In the genomic region with DNA sequence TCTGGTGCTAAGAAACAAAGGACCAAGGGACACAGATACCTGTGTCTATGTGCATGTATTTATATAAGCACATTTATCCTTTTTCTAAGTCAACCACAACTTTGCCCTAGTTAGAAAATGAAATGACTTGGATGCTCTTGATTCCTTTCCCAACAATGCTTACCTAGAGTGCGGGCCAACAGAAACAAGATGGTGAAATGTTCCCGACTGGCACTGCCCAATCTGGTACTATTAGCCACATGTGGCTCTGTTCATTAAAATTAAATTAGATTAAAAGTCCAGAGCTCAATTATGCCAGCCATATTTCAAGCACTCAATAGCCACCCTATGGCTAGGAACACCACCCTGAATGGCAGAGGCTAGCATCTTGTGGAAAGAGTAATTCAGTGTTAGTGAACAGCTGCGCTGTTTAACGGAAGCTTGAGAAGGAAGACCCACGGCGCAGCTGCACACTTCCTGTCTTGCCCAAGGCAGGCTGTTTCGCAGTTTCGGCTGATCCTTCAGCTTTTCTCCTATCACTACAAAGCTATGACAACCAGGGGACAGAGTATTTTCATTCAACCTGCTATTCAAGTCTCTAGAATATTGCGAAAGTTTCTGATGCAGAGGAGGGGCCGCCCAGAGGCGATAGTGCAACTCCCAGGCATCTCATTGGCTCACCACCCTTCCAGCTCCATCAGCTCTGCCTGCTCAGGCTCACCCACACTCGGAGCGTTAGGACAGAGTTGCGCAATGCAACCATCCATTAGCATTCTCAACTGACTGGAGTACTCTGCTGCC, we compare ENCODE assay signal across 8 mouse cellular contexts. TPM values are rescaled to one million over a fixed set of nuclear protein-coding genes. Genes with fewer than 3 reads are reported as not detected.
A peak's percentile ranks its signal among the peaks of the same experiment; 100 is the strongest.
DNase-seq lines count a peak whose midpoint lies in the region; ATAC-seq and TF ChIP-seq lines count a peak whose summit lies in the region.

No protein-coding gene starts in this region.

- 15% methylated on average over 14 of the region's 14 CpGs for WGBS in bone marrow, adult 2 months
- WGBS in intestine, postnatal 0 days: 35% methylated on average over 14 of the region's 14 CpGs
- WGBS in thymus, adult 2 months: 25% methylated on average over 14 of the region's 14 CpGs

- H3K36me3 ChIP-seq in intestine, postnatal 0 days (ENCODE audit: control insufficient read depth, insufficient read depth): peaks cover 5% of the 10 kb centered on the region; the same call in 1 of the 2 replicates
- peaks cover 33% of the 10 kb centered on the region for H3K36me3 ChIP-seq in thymus, adult 2 months (ENCODE audit: control insufficient read depth, insufficient read depth, low read length)

- peaks cover 3% of the 10 kb centered on the region; the same call in 1 of the 2 replicates for H3K4me1 ChIP-seq in bone marrow, adult 2 months (ENCODE audit: control insufficient read depth, insufficient read depth, low read length)
- H3K4me1 ChIP-seq in intestine, postnatal 0 days (replicated peaks; ENCODE audit: control insufficient read depth, insufficient read depth, low read length): 0 out of 2 replicates have a peak, but pooled peaks cover 3% of the 10 kb centered on the region
- peaks cover 8% of the 10 kb centered on the region for H3K4me1 ChIP-seq in thymus, adult 2 months (replicated peaks; ENCODE audit: control insufficient read depth, insufficient read depth, low read length)

- peak; percentile 100 for ATAC-seq in intestine, postnatal 0 days

- H3K27ac ChIP-seq in gastrocnemius, adult 2 months: no peak overlapping the region
- peak overlapping the region; percentile 74 for H3K27ac ChIP-seq in bone marrow, adult 2 months (ENCODE audit: control insufficient read depth, insufficient read depth, low read depth, low read length, poor library complexity)
- H3K27ac ChIP-seq in intestine, postnatal 0 days (ENCODE audit: low read depth, low read length): peak overlapping the region; percentile 62
- peak overlapping the region; percentile 65 for H3K27ac ChIP-seq in thymus, adult 2 months (ENCODE audit: control insufficient read depth, insufficient read depth, low read length)

- no peak for TF ChIP-seq POLR2A in bone marrow, adult 2 months (IDR thresholded peaks at IDR 0.05; ENCODE audit: borderline replicate concordance, control insufficient read depth, low read depth, low read length)
- TF ChIP-seq POLR2A in thymus, adult 2 months (IDR thresholded peaks at IDR 0.05; ENCODE audit: control insufficient read depth, extremely low read depth, insufficient read depth, low read length, poor library complexity): no peak

- H3K27me3 ChIP-seq in intestine, postnatal 0 days (replicated peaks; ENCODE audit: control insufficient read depth, insufficient read depth, low read length): no peaks in the 10 kb centered on the region
- H3K27me3 ChIP-seq in thymus, adult 2 months (ENCODE audit: control insufficient read depth, insufficient read depth, low read length): no peaks in the 10 kb centered on the region

- H3K9me3 ChIP-seq in intestine, postnatal 0 days (ENCODE audit: control insufficient read depth): no peaks in the 10 kb centered on the region

- no peak overlapping the region for H3K9ac ChIP-seq in intestine, postnatal 0 days (ENCODE audit: low read depth, low read length)

- peak overlapping the region; percentile 47 for H3K4me2 ChIP-seq in intestine, postnatal 0 days (replicated peaks; ENCODE audit: low read depth)

- no peak for TF ChIP-seq CTCF in gastrocnemius, adult 2 months (IDR thresholded peaks at IDR 0.05)
- TF ChIP-seq CTCF in bone marrow, adult 2 months (IDR thresholded peaks at IDR 0.05; ENCODE audit: control insufficient read depth, insufficient read depth, low read length): no peak
- TF ChIP-seq CTCF in intestine, postnatal 0 days (IDR thresholded peaks at IDR 0.05; ENCODE audit: low read depth): no peak
- no peak for TF ChIP-seq CTCF in thymus, adult 2 months (IDR thresholded peaks at IDR 0.05; ENCODE audit: borderline replicate concordance, control insufficient read depth, extremely low read depth, insufficient read depth, low read length, poor library complexity)

- H3K4me3 ChIP-seq in gastrocnemius, adult 2 months: no peak overlapping the region
- H3K4me3 ChIP-seq in bone marrow, adult 2 months (replicated peaks; ENCODE audit: control insufficient read depth, low read depth, low read length): peak overlapping the region; percentile 45
- H3K4me3 ChIP-seq in intestine, postnatal 0 days (ENCODE audit: low read depth, low read length): no peak overlapping the region
- H3K4me3 ChIP-seq in thymus, adult 2 months (ENCODE audit: control insufficient read depth, insufficient read depth, low read length): peak overlapping the region; percentile 29

- DNase-seq in gastrocnemius, adult 2 months: peak; percentile 66
- no peak for DNase-seq in gastrocnemius, postnatal 4 days (ENCODE audit: low spot score in 2 of 2)
- peak; percentile 91 for DNase-seq in lung, postnatal 25 days (ENCODE audit: low spot score)
- DNase-seq in thymus, adult 2 months: peak; percentile 64
- no peak for DNase-seq in cerebellum, postnatal 25 days
- DNase-seq in left cerebral cortex, adult 8-10 months (ENCODE audit: low spot score in 2 of 2): no peak

- intact Hi-C loops in gastrocnemius, adult 2 months (cut with DNase I): no loop called here

RNA-seq across cellular contexts. Expression of a gene that starts 34.9 kb away (rescaled TPM):
- total RNA-seq in gastrocnemius, adult 2 months (2021): 1 to 10 TPM; 5.2 to 8.9 TPM
- total RNA-seq in gastrocnemius, postnatal 4 days (2021): 10 to 100 TPM; 13.5 to 16.9 TPM
- polyA plus RNA-seq in bone marrow, adult 2 months (2011; ENCODE audit: insufficient read depth, insufficient read length, low replicate concordance, missing spikeins): 70.1 and 95.2 TPM in 2 replicates
- polyA plus RNA-seq in intestine, postnatal 0 days (2015; fragmentation: Nextera tagmentation; extraction: Ambion mirVana): 9.6 and 13.4 TPM in 2 replicates
- polyA plus RNA-seq in thymus, adult 2 months (2012; rRNA removed): 25.8 and 26.5 TPM in 2 replicates
- total RNA-seq in left cerebral cortex, adult 8-10 months (2022): 1 to 10 TPM; 1.3 to 3.2 (median 2.1) TPM

Comparison
In these comparisons a context has a peak if more than half of its experiments do, and no peak if none do; other contexts are left out.
1. DNase-seq: peak in gastrocnemius, adult 2 months (single experiment), lung, postnatal 25 days (single experiment) and thymus, adult 2 months (single experiment); none in gastrocnemius, postnatal 4 days (0 of 2), cerebellum, postnatal 25 days (0 of 2) and left cerebral cortex, adult 8-10 months (0 of 2).
2. H3K4me3 ChIP-seq: peak in bone marrow, adult 2 months (single experiment) and thymus, adult 2 months (single experiment); none in gastrocnemius, adult 2 months (single experiment) and intestine, postnatal 0 days (single experiment).